Comparison of ENCODE assay signal across 26 mouse cellular contexts in genomic region chr2:28884914-28885313, GRCm38 (mm10). TPM values are rescaled to one million over a fixed set of nuclear protein-coding genes. Genes with fewer than 3 reads are reported as not detected.
"Had no signal": no experiment of that assay in that cellular context is flagged by ENCODE, and none has a peak within 500 bp of the region (broad histone marks: within the 10 kb centered on the region; RNA-seq: fewer than 3 reads in every experiment).

No protein-coding gene starts in this region.

- H3K9me3 ChIP-seq: limb, embryonic 10.5 days; limb, embryonic 13.5 days; liver, embryonic 12.5 days; liver, embryonic 15.5 days had no signal

- H3K4me1 ChIP-seq: limb, embryonic 10.5 days; limb, embryonic 13.5 days; liver, embryonic 15.5 days had no signal

- DNase-seq: kidney, adult 2 months; kidney, postnatal 25 days; layer of hippocampus, adult 9-11 months; liver; lung, adult 18-20 months; lung, postnatal 14 days; right cerebral cortex, adult 18-20 months; right cerebral cortex, postnatal 14 days; right cerebral cortex, postnatal 4 days; thymus, postnatal 25 days had no signal

- H3K9ac ChIP-seq: limb, embryonic 13.5 days; liver, embryonic 12.5 days; liver, embryonic 15.5 days had no signal

- H3K27ac ChIP-seq: hindbrain, postnatal 0 days; kidney, postnatal 0 days; layer of hippocampus, adult 2 months; limb, embryonic 10.5 days; limb, embryonic 13.5 days; liver, embryonic 12.5 days; liver, embryonic 15.5 days; macrophage had no signal

- H3K4me3 ChIP-seq: layer of hippocampus, adult 2 months; limb, embryonic 10.5 days; limb, embryonic 13.5 days; liver, embryonic 12.5 days; liver, embryonic 15.5 days had no signal

- H3K27me3 ChIP-seq: limb, embryonic 13.5 days; liver, embryonic 12.5 days; liver, embryonic 15.5 days had no signal

- H3K4me2 ChIP-seq: limb, embryonic 13.5 days; liver, embryonic 12.5 days; liver, embryonic 15.5 days had no signal

- ATAC-seq: hindbrain, postnatal 0 days; inflammation-experienced regulatory T-cells, adult 6 months; liver, embryonic 12.5 days had no signal

RNA-seq across cellular contexts. Expression of gene Barhl1, which starts 31.6 kb away (rescaled TPM):
- total RNA-seq: layer of hippocampus, adult 2 months; layer of hippocampus, postnatal 25 days; left cerebral cortex, adult 18-20 months; left cerebral cortex, postnatal 25 days; megakaryocyte, adult 5-6 weeks had no signal
- polyA plus RNA-seq: inflammation-experienced regulatory T-cells, adult 6 months; kidney, embryonic 14.5 days; kidney, postnatal 0 days; limb, embryonic 10.5 days; liver, embryonic 12.5 days; liver, embryonic 15.5 days; lung, embryonic 16.5 days; macrophage; thymus, postnatal 0 days had no signal
